Mouse (Mus musculus): ENCODE measurements around the gene Tmem14c.

DNA sequence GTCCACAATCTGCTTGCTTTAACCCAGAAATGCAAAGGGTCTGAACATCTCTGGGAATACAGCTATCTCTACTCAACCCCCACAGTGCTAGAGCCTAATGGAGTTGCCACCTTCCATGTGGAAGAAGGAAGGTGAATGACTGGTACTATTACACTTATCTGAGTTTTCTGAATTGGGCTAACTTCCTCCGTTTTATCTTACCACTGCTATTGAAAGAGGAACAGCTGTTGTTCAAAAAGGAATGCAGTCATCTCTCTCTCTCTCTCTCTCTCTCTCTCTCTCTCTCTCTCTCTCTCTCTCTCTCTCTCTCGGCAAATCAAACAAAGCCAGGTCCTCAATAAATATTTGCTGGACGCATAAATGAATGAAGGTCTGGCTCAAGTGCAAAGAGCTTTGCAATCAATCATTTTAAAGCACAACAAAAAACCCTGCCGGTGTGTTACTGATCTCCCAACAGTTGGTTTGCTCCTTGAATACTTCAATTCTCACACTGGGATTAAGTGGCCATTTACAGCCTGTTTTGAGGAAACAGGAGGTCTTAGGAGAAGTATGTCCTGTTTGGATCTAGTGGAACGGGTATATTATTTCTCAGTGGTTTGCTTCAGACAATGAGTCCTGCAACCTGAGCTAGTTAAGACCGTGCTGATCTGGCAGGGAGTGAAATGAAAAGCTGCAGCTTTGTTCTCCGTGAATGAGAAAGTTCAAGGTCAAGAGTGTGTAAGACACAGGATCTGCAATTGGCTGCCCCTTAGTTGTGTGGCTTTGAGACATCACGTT is 21.4 kb upstream of the Tmem14c start:
- TF ChIP-seq POLR2A (IDR thresholded peaks at IDR 0.05; ENCODE audit: control insufficient read depth, low read depth, low read length) (no peak), CTCF (IDR thresholded peaks at IDR 0.05; ENCODE audit: control insufficient read depth, insufficient read depth, insufficient replicate concordance, low read depth, low read length) (no peak)
